Mouse (Mus musculus): ENCODE measurements around the gene Jmjd6. TPM values are rescaled to one million over a fixed set of nuclear protein-coding genes. Genes with fewer than 3 reads are reported as not detected.

Gene Jmjd6
- polyA plus RNA-seq, 1 experiment from 2014 or later: 73.4 TPM

DNA sequence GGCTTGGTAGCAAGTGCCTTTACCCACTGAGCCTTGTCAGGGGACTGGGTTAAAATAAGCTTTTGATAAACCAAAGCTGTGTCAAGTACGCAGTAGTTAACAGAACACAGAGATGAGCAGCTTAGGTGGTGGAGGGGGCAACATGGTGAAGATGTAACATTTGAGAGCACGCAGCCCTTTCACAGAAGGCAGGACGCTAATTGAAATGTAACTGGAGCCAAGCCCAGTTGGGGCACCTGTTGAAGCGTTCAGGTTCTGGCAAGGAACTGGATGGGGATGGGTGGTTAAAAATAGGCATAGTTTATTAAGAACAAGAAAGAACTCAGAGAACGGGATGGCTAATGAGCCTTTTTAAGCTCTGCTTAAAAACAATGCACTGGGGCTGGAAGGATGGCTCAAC lies 43.9 kb downstream of the Jmjd6 start:
- Histone ChIP-seq H3K4me2 (no peak overlapping the region), H3K9ac (no peak overlapping the region), H3K4me1 (peaks cover 6% of the 10 kb centered on the region; the same call in 1 of the 2 replicates), H3K27me3 (no peaks in the 10 kb centered on the region), H3K27ac (no peak overlapping the region), H3K4me3 (no peak overlapping the region), H3K36me3 (no peaks in the 10 kb centered on the region), H3K9me3 (no peaks in the 10 kb centered on the region)
- 84% methylated on average over 5 of the region's 5 CpGs for WGBS
- no peak for ATAC-seq (ENCODE audit: insufficient number of reproducible peaks, insufficient read depth, low FRiP score, low TSS enrichment, low read depth)

Other genes with a start within 250 kb of the Jmjd6 start
- gene Rhbdf2, start 216.4 kb downstream of the Jmjd6 start, polyA plus RNA-seq (2015; fragmentation: Nextera tagmentation; extraction: Ambion mirVana): 4.2 and 4.3 TPM in 2 replicates
- 0.69 and 0.80 TPM in 2 replicates for gene Prcd, start 189.9 kb downstream of the Jmjd6 start, polyA plus RNA-seq (2015; fragmentation: Nextera tagmentation; extraction: Ambion mirVana)
- 7.1 and 7.9 TPM in 2 replicates for gene Cygb, start 189.1 kb downstream of the Jmjd6 start, polyA plus RNA-seq (2015; fragmentation: Nextera tagmentation; extraction: Ambion mirVana)
- not detected in 2 replicates for gene St6galnac1, start 67.9 kb downstream of the Jmjd6 start, polyA plus RNA-seq (2015; fragmentation: Nextera tagmentation; extraction: Ambion mirVana)
- 19.6 and 19.7 TPM in 2 replicates for gene Mxra7, start 15.4 kb downstream of the Jmjd6 start, polyA plus RNA-seq (2015; fragmentation: Nextera tagmentation; extraction: Ambion mirVana)
- gene Mettl23, start 171 bp downstream of the Jmjd6 start, polyA plus RNA-seq (2015; fragmentation: Nextera tagmentation; extraction: Ambion mirVana): 78.6 and 84.4 TPM in 2 replicates
- 42.6 and 45.6 TPM in 2 replicates for gene Mfsd11, start 9.0 kb upstream of the Jmjd6 start, polyA plus RNA-seq (2015; fragmentation: Nextera tagmentation; extraction: Ambion mirVana)
- 784 and 830 TPM in 2 replicates for gene Srsf2, start 9.6 kb upstream of the Jmjd6 start, polyA plus RNA-seq (2015; fragmentation: Nextera tagmentation; extraction: Ambion mirVana)
- gene Mgat5b, start 75.4 kb upstream of the Jmjd6 start, polyA plus RNA-seq (2015; fragmentation: Nextera tagmentation; extraction: Ambion mirVana): 1.7 and 3.3 TPM in 2 replicates